Mouse (Mus musculus): ENCODE measurements at regions not wholly inside any gene's neighbourhood (a gene's known extent, or its start where the extent isn't known, plus 50 kb on each side); places are given as distances from the start of the nearest gene placed in this dataset.
A peak's percentile ranks its signal among the peaks of the same experiment; 100 is the strongest.

DNA sequence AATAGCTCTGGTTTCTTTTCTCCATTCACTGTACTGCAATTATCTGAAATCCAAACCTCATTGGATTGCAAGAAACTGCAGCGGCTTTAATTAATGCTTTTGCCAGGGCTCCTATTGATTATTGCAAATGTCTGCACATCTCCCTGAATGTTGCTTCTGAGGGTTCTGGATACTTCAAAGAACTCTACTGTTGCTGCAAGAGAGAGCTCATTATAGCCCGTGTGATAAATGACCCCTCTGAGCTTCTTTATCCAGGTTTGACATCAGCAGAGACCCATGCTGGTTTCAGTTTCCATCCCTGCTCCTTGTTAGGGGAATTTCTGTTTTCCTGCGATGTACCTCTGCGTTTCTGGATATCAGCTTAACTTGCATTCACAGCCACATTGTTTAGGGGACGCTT lies 78.4 kb upstream of the Nav3 start:
- DNase-seq = no peak

- DNase-seq = no peak
Observed at GRCm38 (mm10) chr10:110542712-110543111, 86.7 kb upstream of the Nav3 start.

DNA sequence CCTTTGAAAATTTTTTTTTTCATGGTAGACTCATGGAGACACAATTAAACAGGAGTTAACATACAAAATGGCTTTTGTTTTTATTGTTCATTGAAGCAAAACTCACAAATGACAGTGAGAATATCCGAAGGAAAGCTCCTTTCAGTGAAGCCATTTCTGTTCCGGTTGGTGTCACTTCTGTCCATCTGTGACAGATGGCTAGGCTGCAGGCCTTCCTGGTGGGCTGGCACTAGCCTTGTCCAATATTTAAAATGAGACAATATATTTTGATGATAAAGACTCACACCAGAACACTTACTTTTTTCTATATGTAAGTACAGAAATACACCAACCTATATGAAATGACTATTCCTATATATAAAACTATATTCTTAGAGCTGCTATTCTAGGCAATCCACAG lies 92.4 kb upstream of the Nav3 start:
- no peak for DNase-seq

GRCm38 (mm10) chr10:110553954-110554353 lies 98.0 kb upstream of the Nav3 start:
- no peak for DNase-seq

GRCm38 (mm10) chr10:110556326-110556883 lies 100.4 kb upstream of the Nav3 start:
- DNase-seq = no peak

GRCm38 (mm10) chr10:110563057-110563456 lies 107.1 kb upstream of the Nav3 start:
- no peak for DNase-seq

GRCm38 (mm10) chr10:110563571-110563970 lies 107.6 kb upstream of the Nav3 start:
- DNase-seq = no peak

DNA sequence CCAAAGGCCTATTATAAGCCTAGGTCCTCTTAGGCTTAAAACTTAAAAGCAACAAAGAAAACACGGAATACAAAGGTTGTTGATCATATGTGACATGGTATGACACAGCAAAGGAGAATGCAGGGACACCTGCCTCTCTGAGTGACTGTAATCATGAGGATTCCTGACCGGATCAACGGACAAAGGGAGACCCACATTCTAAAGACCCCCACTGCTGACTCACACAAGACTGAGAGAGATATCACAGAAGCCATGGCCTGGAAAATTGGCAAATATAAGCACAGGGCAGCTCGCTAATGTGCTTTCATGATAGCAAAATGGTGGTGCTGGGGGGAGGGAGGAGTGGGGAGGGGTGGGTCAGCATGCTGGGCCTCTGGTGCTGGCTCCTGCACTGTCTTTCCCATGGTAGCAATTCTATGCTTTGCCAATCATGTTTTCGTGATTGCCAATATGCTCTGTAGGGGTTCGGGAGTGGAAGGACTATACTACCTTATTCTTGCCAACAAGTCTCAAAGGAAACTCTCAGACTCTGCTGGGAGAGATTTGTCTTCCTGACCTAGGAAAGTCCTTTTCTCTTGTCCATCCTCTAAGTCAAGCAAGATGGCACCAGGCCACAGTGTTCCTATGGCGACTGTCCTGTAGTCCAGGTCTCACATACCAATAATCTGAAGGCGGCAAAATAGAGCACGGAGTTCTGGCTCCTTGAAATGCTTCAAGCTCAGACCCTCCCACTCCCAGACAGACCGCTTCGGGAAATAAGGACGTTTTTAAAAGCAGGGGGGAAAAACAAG lies 110.5 kb upstream of the Nav3 start:
- DNase-seq = no peak

DNA sequence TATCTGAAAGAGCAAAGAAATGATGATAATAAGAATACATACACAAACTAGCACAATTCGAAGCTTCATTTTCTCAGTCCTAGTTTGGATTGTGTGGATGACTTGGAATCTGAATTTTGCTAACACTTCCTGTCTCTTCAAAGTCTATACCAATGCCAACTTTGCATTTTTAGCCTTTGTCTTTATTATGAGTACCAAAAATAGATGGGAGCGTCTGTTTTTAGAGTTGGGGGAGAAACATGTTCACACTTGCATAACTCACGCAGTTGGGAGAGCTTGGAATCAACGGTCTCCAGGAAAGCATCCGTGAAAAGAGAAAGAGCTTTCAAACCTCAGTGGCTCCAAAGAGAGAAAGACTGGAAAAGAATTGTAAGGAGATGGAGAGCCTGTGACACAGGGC lies 114.5 kb upstream of the Nav3 start:
- no peak for DNase-seq

GRCm38 (mm10) chr10:110571179-110571578 lies 115.2 kb upstream of the Nav3 start:
- no peak for DNase-seq

DNA sequence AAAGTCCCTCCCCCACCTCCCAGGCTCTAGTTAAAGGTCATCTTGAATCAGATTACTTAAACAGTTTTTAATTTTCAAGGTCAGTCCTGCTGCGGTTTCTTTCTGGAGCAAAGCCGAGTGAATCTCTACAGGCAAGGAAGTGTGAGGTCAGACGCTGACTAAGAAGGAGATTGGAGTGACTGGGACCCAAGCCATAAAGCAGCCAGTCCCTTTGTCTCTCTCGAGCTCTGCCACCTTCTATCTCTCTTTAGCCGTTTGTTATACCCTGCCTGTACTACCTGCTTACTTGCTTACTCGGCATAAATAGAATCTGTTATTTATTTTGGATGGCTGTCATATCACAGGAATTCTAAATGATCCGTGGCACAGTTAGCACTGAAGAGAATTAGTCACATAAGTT lies 117.5 kb upstream of the Nav3 start:
- DNase-seq = no peak

GRCm38 (mm10) chr10:110586029-110586428 lies 130.0 kb upstream of the Nav3 start:
- no peak for DNase-seq

- no peak for DNase-seq
Observed at GRCm38 (mm10) chr10:110586507-110586906, 130.5 kb upstream of the Nav3 start.

GRCm38 (mm10) chr10:110587529-110587928 lies 131.5 kb upstream of the Nav3 start:
- DNase-seq = peak; percentile 4

GRCm38 (mm10) chr10:110600352-110600853 lies 144.4 kb upstream of the Nav3 start:
- peak; percentile 45 for DNase-seq

GRCm38 (mm10) chr10:110610336-110610735 lies 134.9 kb upstream of the E2f7 start:
- DNase-seq = no peak

DNA sequence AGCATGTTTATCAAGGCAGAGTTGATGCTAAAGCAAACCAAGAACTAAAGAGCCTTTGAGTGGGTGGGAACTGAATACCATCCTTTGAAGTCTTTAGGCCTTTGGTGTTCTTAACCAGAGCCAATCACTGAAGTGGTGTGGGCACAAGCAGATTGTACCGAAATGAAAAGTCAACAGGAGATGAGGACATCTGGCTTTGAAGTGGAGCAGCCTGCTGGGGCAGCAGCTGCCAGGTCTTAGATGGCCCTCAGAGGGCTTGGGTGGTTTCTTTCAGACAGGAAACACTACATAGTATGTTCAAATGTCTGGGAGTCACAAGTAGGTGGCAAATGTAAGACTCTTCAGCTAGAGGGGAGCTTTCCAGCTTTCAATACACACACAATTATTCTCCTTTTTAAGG lies 128.2 kb upstream of the E2f7 start:
- DNase-seq = no peak

GRCm38 (mm10) chr10:110619193-110619592 lies 126.0 kb upstream of the E2f7 start:
- no peak for DNase-seq

DNA sequence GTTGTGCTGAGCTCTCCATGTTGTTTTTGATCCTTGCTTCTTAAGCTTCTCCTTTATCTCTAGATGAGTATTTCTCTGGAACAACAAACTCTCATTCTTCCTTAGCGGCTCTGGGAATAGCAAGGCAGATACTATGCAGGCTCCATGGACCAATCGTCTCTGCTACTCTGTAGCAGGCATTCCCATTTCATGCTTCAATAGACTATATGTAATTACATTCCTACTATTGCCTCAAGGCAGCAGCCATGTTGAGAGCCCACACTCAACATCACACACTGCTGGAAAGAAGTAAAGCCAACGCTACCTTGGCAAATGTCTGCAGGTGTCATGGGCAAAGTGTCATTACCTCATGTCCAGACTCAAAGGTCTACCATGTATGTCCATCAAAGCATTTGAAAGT lies 119.6 kb upstream of the E2f7 start:
- DNase-seq = no peak

DNA sequence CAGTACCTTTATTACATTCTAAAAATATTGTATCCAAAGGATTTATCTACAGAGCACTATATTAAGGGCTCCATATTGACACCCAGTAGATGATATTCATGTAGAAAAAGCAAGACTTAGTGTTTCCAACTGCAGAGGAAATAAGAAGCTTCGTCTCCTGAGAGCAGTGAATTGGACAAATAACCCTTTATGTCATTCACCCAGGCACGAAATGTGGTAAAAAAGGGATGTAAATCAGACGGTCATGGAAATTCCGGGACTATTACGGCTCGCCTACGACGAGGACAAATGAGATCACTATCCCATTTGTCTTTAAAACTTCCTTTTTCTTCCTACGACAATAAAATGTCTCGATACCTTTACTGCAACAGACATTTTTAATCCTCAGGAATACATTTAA lies 104.8 kb upstream of the E2f7 start:
- peak; percentile 5 for DNase-seq

GRCm38 (mm10) chr10:110642065-110642690 lies 103.1 kb upstream of the E2f7 start:
- no peak for DNase-seq

- DNase-seq = no peak
Observed at GRCm38 (mm10) chr10:110647603-110648002, 97.6 kb upstream of the E2f7 start.

GRCm38 (mm10) chr10:110650107-110650506 lies 95.1 kb upstream of the E2f7 start:
- DNase-seq = no peak

DNA sequence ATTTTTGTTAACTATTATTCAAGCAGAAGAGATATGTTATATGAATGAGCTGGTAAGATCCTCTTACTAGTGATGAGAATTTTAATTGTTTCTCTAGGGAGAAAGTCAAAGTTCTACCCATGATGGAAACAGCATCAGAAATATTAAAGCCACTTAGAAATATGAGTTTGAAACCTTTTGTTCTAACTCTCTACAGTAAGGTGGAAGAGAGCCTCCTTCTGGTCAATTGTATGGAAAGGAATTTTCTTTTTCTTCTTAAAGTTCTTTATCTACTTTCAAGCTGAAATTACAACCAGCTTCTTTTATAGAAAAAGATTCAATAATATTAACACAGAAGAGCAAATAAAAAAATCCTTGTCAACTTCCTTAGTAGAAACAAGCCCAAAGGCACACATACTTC lies 94.4 kb upstream of the E2f7 start:
- DNase-seq = no peak
